Mouse (Mus musculus): ENCODE data around the gene Cacnb1. TPM values are rescaled to one million over a fixed set of nuclear protein-coding genes. Genes with fewer than 3 reads are reported as not detected.
A peak's percentile ranks its signal among the peaks of the same experiment; 100 is the strongest.

Gene Cacnb1
- polyA plus RNA-seq, 1 experiment, result 79.4 TPM

- Histone ChIP-seq H3K27ac (ENCODE audit: control insufficient read depth, insufficient read depth, low read depth, low read length) (no peak overlapping the region), H3K36me3 (ENCODE audit: control insufficient read depth, insufficient read depth, low read length) (no peaks in the 10 kb centered on the region), H3K4me3 (ENCODE audit: control insufficient read depth, low read depth, low read length) (peak overlapping the region; percentile 39), H3K27me3 (ENCODE audit: control insufficient read depth, insufficient read depth, low read length) (no peaks in the 10 kb centered on the region), H3K4me1 (ENCODE audit: control insufficient read depth, insufficient read depth, low read length) (peaks cover 13% of the 10 kb centered on the region)
- TF ChIP-seq CTCF (IDR thresholded peaks at IDR 0.05; ENCODE audit: control insufficient read depth, insufficient read depth, insufficient replicate concordance, low read depth, low read length), result no peak
- TF ChIP-seq POLR2A (IDR thresholded peaks at IDR 0.05; ENCODE audit: control insufficient read depth, low read depth, low read length), result no peak
These were observed 2.1 kb downstream of the Cacnb1 start for GRCm38 (mm10) chr11:98020710-98021109.

GRCm38 (mm10) chr11:98019883-98020610 lies 2.8 kb downstream of the Cacnb1 start:
- TF ChIP-seq POLR2A (IDR thresholded peaks at IDR 0.05; ENCODE audit: control insufficient read depth, low read depth, low read length), result no peak
- no peak for TF ChIP-seq CTCF (IDR thresholded peaks at IDR 0.05; ENCODE audit: control insufficient read depth, insufficient read depth, insufficient replicate concordance, low read depth, low read length)
- Histone ChIP-seq H3K4me3 (ENCODE audit: control insufficient read depth, low read depth, low read length) (peak overlapping the region; percentile 39; the same call in 1 of the 2 replicates), H3K27me3 (ENCODE audit: control insufficient read depth, insufficient read depth, low read length) (no peaks in the 10 kb centered on the region), H3K27ac (ENCODE audit: control insufficient read depth, insufficient read depth, low read depth, low read length) (no peak overlapping the region), H3K36me3 (ENCODE audit: control insufficient read depth, insufficient read depth, low read length) (no peaks in the 10 kb centered on the region), H3K4me1 (ENCODE audit: control insufficient read depth, insufficient read depth, low read length) (peaks cover 12% of the 10 kb centered on the region)

- no peaks in the 10 kb centered on the region for H3K27me3 ChIP-seq (ENCODE audit: control insufficient read depth, insufficient read depth, low read length)
- TF ChIP-seq CTCF (IDR thresholded peaks at IDR 0.05; ENCODE audit: control insufficient read depth, insufficient read depth, insufficient replicate concordance, low read depth, low read length) (no peak), POLR2A (IDR thresholded peaks at IDR 0.05; ENCODE audit: control insufficient read depth, low read depth, low read length) (no peak)
- peaks cover 12% of the 10 kb centered on the region for H3K4me1 ChIP-seq (ENCODE audit: control insufficient read depth, insufficient read depth, low read length)
- H3K27ac ChIP-seq (ENCODE audit: control insufficient read depth, insufficient read depth, low read depth, low read length), result no peak overlapping the region
- no peaks in the 10 kb centered on the region for H3K36me3 ChIP-seq (ENCODE audit: control insufficient read depth, insufficient read depth, low read length)
- no peak overlapping the region for H3K4me3 ChIP-seq (ENCODE audit: control insufficient read depth, low read depth, low read length)
These were observed 3.8 kb downstream of the Cacnb1 start for GRCm38 (mm10) chr11:98018858-98019641.

DNA sequence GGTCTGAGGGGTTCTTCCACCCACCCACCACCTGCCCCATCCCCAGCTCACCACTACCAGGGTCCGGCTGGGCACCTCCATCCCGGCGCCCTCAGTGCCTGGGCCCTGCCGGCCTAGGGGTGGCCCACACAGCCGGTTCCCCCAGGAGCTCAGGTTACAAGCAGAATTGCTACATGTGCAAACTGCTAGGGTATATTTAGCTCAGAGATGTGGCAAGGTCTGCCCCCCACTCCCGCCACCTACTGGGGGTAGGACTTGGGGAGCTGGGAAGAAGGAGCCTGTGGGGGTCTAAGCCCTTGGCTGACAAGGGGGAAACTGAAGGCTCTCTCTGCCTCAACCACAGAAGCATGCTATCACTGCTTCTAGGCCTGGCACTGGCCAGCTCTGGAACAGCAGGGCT lies 4.6 kb downstream of the Cacnb1 start:
- Histone ChIP-seq H3K27me3 (ENCODE audit: control insufficient read depth, insufficient read depth, low read length) (no peaks in the 10 kb centered on the region), H3K4me1 (ENCODE audit: control insufficient read depth, insufficient read depth, low read length) (peaks cover 8% of the 10 kb centered on the region), H3K4me3 (ENCODE audit: control insufficient read depth, low read depth, low read length) (no peak overlapping the region), H3K36me3 (ENCODE audit: control insufficient read depth, insufficient read depth, low read length) (no peaks in the 10 kb centered on the region), H3K27ac (ENCODE audit: control insufficient read depth, insufficient read depth, low read depth, low read length) (no peak overlapping the region)
- TF ChIP-seq POLR2A (IDR thresholded peaks at IDR 0.05; ENCODE audit: control insufficient read depth, low read depth, low read length) (no peak), CTCF (IDR thresholded peaks at IDR 0.05; ENCODE audit: control insufficient read depth, insufficient read depth, insufficient replicate concordance, low read depth, low read length) (no peak)

DNA sequence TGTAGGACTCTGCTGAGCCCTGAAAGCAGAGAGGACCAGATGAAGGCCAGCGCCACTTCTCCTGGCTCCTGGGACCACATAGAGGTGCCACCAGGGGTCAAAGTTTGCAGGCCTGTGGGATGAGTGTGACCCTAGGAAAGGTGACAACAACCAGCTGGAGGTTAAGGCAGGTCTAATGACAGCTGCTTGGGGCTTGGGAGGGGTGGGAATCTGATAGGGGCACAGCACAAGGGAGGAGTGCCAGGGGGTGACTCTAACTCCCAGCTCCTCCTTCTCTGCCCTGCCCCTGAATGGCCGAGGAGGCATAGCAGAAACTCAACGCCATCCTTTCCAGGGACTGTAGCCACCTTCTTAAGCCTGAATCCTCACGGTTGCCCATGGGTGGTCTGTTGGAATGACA lies 6.0 kb downstream of the Cacnb1 start:
- TF ChIP-seq POLR2A (IDR thresholded peaks at IDR 0.05; ENCODE audit: control insufficient read depth, low read depth, low read length) (no peak), CTCF (IDR thresholded peaks at IDR 0.05; ENCODE audit: control insufficient read depth, insufficient read depth, insufficient replicate concordance, low read depth, low read length) (no peak)
- H3K36me3 ChIP-seq (ENCODE audit: control insufficient read depth, insufficient read depth, low read length), result no peaks in the 10 kb centered on the region

DNA sequence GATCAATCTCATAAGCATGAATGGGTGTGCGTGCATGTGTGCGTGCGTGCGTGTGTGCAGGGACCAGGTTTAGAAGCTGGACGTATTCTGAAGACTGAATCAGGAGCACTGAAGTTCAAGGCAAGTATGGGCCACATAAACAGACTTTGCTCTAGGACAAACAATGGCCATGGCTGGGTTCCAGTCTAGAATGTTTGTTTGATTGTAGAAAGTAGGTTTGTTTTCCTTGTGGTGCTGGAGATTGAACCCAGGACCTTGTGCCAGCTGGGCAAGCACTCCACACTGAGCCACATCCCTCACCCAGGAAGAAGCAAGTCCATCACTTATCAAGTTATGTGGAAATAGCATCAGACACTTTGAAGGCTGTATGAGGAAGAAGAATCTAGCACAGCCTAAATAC lies 6.7 kb downstream of the Cacnb1 start:
- Histone ChIP-seq H3K36me3 (ENCODE audit: control insufficient read depth, insufficient read depth, low read length) (no peaks in the 10 kb centered on the region), H3K4me1 (ENCODE audit: control insufficient read depth, insufficient read depth, low read length) (peaks cover 6% of the 10 kb centered on the region), H3K27ac (ENCODE audit: control insufficient read depth, insufficient read depth, low read depth, low read length) (no peak overlapping the region), H3K27me3 (ENCODE audit: control insufficient read depth, insufficient read depth, low read length) (no peaks in the 10 kb centered on the region), H3K4me3 (ENCODE audit: control insufficient read depth, low read depth, low read length) (no peak overlapping the region)
- TF ChIP-seq POLR2A (IDR thresholded peaks at IDR 0.05; ENCODE audit: control insufficient read depth, low read depth, low read length), result no peak
- TF ChIP-seq CTCF (IDR thresholded peaks at IDR 0.05; ENCODE audit: control insufficient read depth, insufficient read depth, insufficient replicate concordance, low read depth, low read length), result no peak

More for the DNA sequence above, 6.0 kb downstream of the Cacnb1 start:
- H3K4me3 ChIP-seq (ENCODE audit: control insufficient read depth, low read depth, low read length), result no peak overlapping the region
- no peaks in the 10 kb centered on the region for H3K27me3 ChIP-seq (ENCODE audit: control insufficient read depth, insufficient read depth, low read length)
- peaks cover 8% of the 10 kb centered on the region for H3K4me1 ChIP-seq (ENCODE audit: control insufficient read depth, insufficient read depth, low read length)
- H3K27ac ChIP-seq (ENCODE audit: control insufficient read depth, insufficient read depth, low read depth, low read length), result no peak overlapping the region

GRCm38 (mm10) chr11:98012831-98013230 lies 10.0 kb downstream of the Cacnb1 start:
- Histone ChIP-seq H3K27me3 (ENCODE audit: control insufficient read depth, insufficient read depth, low read length) (no peaks in the 10 kb centered on the region), H3K27ac (ENCODE audit: control insufficient read depth, insufficient read depth, low read depth, low read length) (no peak overlapping the region), H3K36me3 (ENCODE audit: control insufficient read depth, insufficient read depth, low read length) (no peaks in the 10 kb centered on the region), H3K4me1 (ENCODE audit: control insufficient read depth, insufficient read depth, low read length) (peaks cover 3% of the 10 kb centered on the region), H3K4me3 (ENCODE audit: control insufficient read depth, low read depth, low read length) (no peak overlapping the region)
- TF ChIP-seq CTCF (IDR thresholded peaks at IDR 0.05; ENCODE audit: control insufficient read depth, insufficient read depth, insufficient replicate concordance, low read depth, low read length) (no peak), POLR2A (IDR thresholded peaks at IDR 0.05; ENCODE audit: control insufficient read depth, low read depth, low read length) (no peak)

Measured in testis, adult 2 months (tissue).